Comparison of ENCODE assay signal across 7 mouse cellular contexts in the genomic region with DNA sequence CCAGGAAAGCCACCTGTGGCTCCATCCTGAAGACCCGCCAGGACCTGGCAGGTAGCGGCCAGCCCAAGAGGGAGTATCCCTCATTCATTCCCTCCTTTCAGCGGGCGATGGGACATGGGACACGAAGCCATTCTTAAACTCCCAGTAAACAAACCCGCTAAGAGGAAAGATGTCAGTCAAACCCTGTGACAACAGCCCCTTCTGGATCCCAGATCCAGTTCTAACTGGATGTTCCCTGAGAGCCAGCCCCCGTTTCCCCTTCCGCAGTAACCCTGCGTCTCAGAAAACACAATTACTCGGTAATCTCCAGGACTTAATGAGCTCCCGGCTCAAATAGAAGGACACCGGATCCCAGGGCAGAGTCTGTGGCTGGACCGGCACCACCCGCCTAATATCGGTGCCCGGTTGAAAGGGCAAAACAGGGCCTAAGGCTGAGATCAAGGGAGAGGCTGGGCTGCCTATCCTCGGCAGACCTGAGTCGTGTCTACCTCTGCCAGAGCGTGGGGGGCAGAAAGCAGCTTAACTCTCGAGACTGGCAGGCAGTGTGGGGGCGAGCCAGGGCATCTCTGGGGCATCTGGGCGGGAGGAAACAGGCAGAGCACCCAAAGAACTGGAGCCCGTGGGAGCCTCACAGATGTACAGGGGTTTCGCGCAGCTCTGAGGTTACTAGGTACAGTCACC. TPM values are rescaled to one million over a fixed set of nuclear protein-coding genes. Genes with fewer than 3 reads are reported as not detected.
DNase-seq lines count a peak whose midpoint lies in the region; ATAC-seq lines count a peak whose summit lies in the region.

No protein-coding gene starts in this region.

- H3K4me2 ChIP-seq in forebrain, embryonic 13.5 days: peak overlapping the region; percentile 97
- peak overlapping the region; percentile 95 for H3K4me2 ChIP-seq in liver, embryonic 13.5 days
- peak overlapping the region; percentile 77 for H3K4me2 ChIP-seq in neural tube, embryonic 15.5 days

- no peaks in the 10 kb centered on the region for H3K27me3 ChIP-seq in forebrain, embryonic 13.5 days
- H3K27me3 ChIP-seq in liver, embryonic 13.5 days: no peaks in the 10 kb centered on the region
- H3K27me3 ChIP-seq in neural tube, embryonic 15.5 days (replicated peaks): peaks cover 8% of the 10 kb centered on the region; the same call in 1 of the 2 replicates

- H3K4me1 ChIP-seq in forebrain, embryonic 13.5 days: peaks cover 28% of the 10 kb centered on the region
- peaks cover 64% of the 10 kb centered on the region for H3K4me1 ChIP-seq in liver, embryonic 13.5 days (replicated peaks)
- peaks cover 25% of the 10 kb centered on the region for H3K4me1 ChIP-seq in neural tube, embryonic 15.5 days

- H3K9ac ChIP-seq in forebrain, embryonic 13.5 days: peak overlapping the region; percentile 70
- peak overlapping the region; percentile 87 for H3K9ac ChIP-seq in liver, embryonic 13.5 days
- peak overlapping the region; percentile 60 for H3K9ac ChIP-seq in neural tube, embryonic 15.5 days (replicated peaks)

- H3K36me3 ChIP-seq in forebrain, embryonic 13.5 days (ENCODE audit: poor library complexity, severe bottlenecking): no peaks in the 10 kb centered on the region
- H3K36me3 ChIP-seq in liver, embryonic 13.5 days: peaks cover 24% of the 10 kb centered on the region
- H3K36me3 ChIP-seq in neural tube, embryonic 15.5 days: no peaks in the 10 kb centered on the region

- DNase-seq in NIH3T3 (ENCODE audit: low read depth): peak; percentile 54
- peak; percentile 40 for DNase-seq in induced T-regulatory cell, adult 2 months (ENCODE audit: low read depth)
- peak; percentile 9 for DNase-seq in liver, embryonic 13.5 days
- DNase-seq in urinary bladder, postnatal 10 days (ENCODE audit: low spot score): no peak

- H3K27ac ChIP-seq in forebrain, embryonic 13.5 days: no peak overlapping the region
- H3K27ac ChIP-seq in liver, embryonic 13.5 days: peak overlapping the region; percentile 83
- H3K27ac ChIP-seq in neural tube, embryonic 15.5 days (replicated peaks): peak overlapping the region; percentile 58; the same call in 1 of the 2 replicates

- WGBS in forebrain, embryonic 13.5 days: 2% methylated on average over 25 of the region's 25 CpGs
- WGBS in liver, embryonic 13.5 days (ENCODE audit: insufficient replicate concordance): 1% methylated on average over 25 of the region's 25 CpGs
- 2% methylated on average over 25 of the region's 25 CpGs for WGBS in neural tube, embryonic 15.5 days

- ATAC-seq in CD4-positive, CD25-positive, alpha-beta regulatory T cell, adult 4 months: peak; percentile 21
- ATAC-seq in forebrain, embryonic 13.5 days: peak; percentile 11
- ATAC-seq in liver, embryonic 13.5 days (ENCODE audit: low read depth): peak; percentile 13; the same call in 1 of the 2 replicates
- peak; percentile 15; the same call in 1 of the 2 replicates for ATAC-seq in neural tube, embryonic 15.5 days (ENCODE audit: low FRiP score)

- H3K4me3 ChIP-seq in forebrain, embryonic 13.5 days: peak overlapping the region; percentile 67
- peak overlapping the region; percentile 82 for H3K4me3 ChIP-seq in liver, embryonic 13.5 days (replicated peaks)
- H3K4me3 ChIP-seq in neural tube, embryonic 15.5 days (replicated peaks): peak overlapping the region; percentile 58

- no peaks in the 10 kb centered on the region for H3K9me3 ChIP-seq in forebrain, embryonic 13.5 days (replicated peaks)
- no peaks in the 10 kb centered on the region for H3K9me3 ChIP-seq in liver, embryonic 13.5 days (replicated peaks)
- H3K9me3 ChIP-seq in neural tube, embryonic 15.5 days (replicated peaks): no peaks in the 10 kb centered on the region

RNA-seq across cellular contexts. Expression of a gene that starts 0.9 kb away (rescaled TPM):
- 10 to 100 TPM in 1 of 2 experiments, 1 to 10 TPM in 1; 5.9 to 11.6 TPM for polyA plus RNA-seq in CD4-positive, CD25-positive, alpha-beta regulatory T cell, adult 4 months (2017; shearing (Covaris generic))
- 26.4 and 29.8 TPM in 2 replicates for polyA plus RNA-seq in forebrain, embryonic 13.5 days (2015; fragmentation: Nextera tagmentation; extraction: Ambion mirVana)
- 66.1 and 76.3 TPM in 2 replicates for polyA plus RNA-seq in liver, embryonic 13.5 days (2015; fragmentation: Nextera tagmentation; extraction: Ambion mirVana)
- 50.5 and 55.5 TPM in 2 replicates for polyA plus RNA-seq in neural tube, embryonic 15.5 days (2015; fragmentation: Nextera tagmentation; extraction: Ambion mirVana)

RNA-seq across cellular contexts. Expression of a gene that starts 49.1 kb away (rescaled TPM):
- polyA plus RNA-seq in CD4-positive, CD25-positive, alpha-beta regulatory T cell, adult 4 months (2017; shearing (Covaris generic)): 1 to 10 TPM in 1 of 2 experiments, under 1 TPM in 1; 0.70 to 1.0 TPM
- 0.27 and 0.38 TPM in 2 replicates for polyA plus RNA-seq in forebrain, embryonic 13.5 days (2015; fragmentation: Nextera tagmentation; extraction: Ambion mirVana)
- polyA plus RNA-seq in liver, embryonic 13.5 days (2015; fragmentation: Nextera tagmentation; extraction: Ambion mirVana): 0.10 and 0.21 TPM in 2 replicates
- polyA plus RNA-seq in neural tube, embryonic 15.5 days (2015; fragmentation: Nextera tagmentation; extraction: Ambion mirVana): 0.59 and 0.74 TPM in 2 replicates

RNA-seq across cellular contexts. Expression of a gene that starts 50.0 kb away (rescaled TPM):
- polyA plus RNA-seq in CD4-positive, CD25-positive, alpha-beta regulatory T cell, adult 4 months (2017; shearing (Covaris generic)): 1,000 to 10,000 TPM in 1 of 2 experiments, 100 to 1,000 TPM in 1; 954 to 1,216 TPM
- polyA plus RNA-seq in forebrain, embryonic 13.5 days (2015; fragmentation: Nextera tagmentation; extraction: Ambion mirVana): 1,082 and 1,216 TPM in 2 replicates
- polyA plus RNA-seq in liver, embryonic 13.5 days (2015; fragmentation: Nextera tagmentation; extraction: Ambion mirVana): 517 and 564 TPM in 2 replicates
- polyA plus RNA-seq in neural tube, embryonic 15.5 days (2015; fragmentation: Nextera tagmentation; extraction: Ambion mirVana): 1,353 and 1,380 TPM in 2 replicates
